Mouse (Mus musculus) liver, embryonic 13.5 days (tissue): ENCODE data around the gene Naa20. TPM values are rescaled to one million over a fixed set of nuclear protein-coding genes. Genes with fewer than 3 reads are reported as not detected.

Source experiments
- ATAC-seq: fragments of 200-750 bp; cut with Nextera tagmentation; 2 replicates; pipeline ENCODE4 v1.8.0; 2017; ENCODE audit warnings: low read depth, mild to moderate bottlenecking, moderate number of reproducible peaks, moderate library complexity
- DNase-seq: peaks from one replicate; pipeline ENCODE4 v3.0.0; 2022
- H3K27ac ChIP-seq: fragments of 300-500 bp; sonication (generic); 2 replicates; pipeline ENCODE4 v1.5.1; 2015; ENCODE audit warnings: moderate library complexity, mild to moderate bottlenecking, inconsistent platforms
- H3K27me3 ChIP-seq: fragments of 300-500 bp; sonication (generic); 2 replicates; pipeline ENCODE4 v1.6.1; 2015; ENCODE audit warnings: mild to moderate bottlenecking, inconsistent platforms
- H3K36me3 ChIP-seq: fragments of 300-500 bp; sonication (generic); 2 replicates; pipeline ENCODE4 v1.6.1; 2015; ENCODE audit warnings: mild to moderate bottlenecking, inconsistent platforms
- H3K4me1 ChIP-seq: fragments of 300-500 bp; sonication (generic); replicated peaks from 2 replicates; pipeline ENCODE4 v1.6.1; 2015; ENCODE audit warnings: inconsistent platforms
- H3K4me2 ChIP-seq: fragments of 300-500 bp; sonication (generic); 2 replicates; pipeline ENCODE4 v1.6.1; 2015; ENCODE audit warnings: inconsistent platforms, mild to moderate bottlenecking, moderate library complexity
- H3K4me3 ChIP-seq: fragments of 300-500 bp; sonication (generic); replicated peaks from 2 replicates; pipeline ENCODE4 v1.5.1; 2015; ENCODE audit warnings: mild to moderate bottlenecking, inconsistent platforms
- H3K9ac ChIP-seq: fragments of 300-500 bp; sonication (generic); 2 replicates; pipeline ENCODE4 v1.6.1; 2015; ENCODE audit warnings: mild to moderate bottlenecking, inconsistent platforms
- H3K9me3 ChIP-seq: fragments of 300-500 bp; sonication (generic); replicated peaks from 2 replicates; pipeline ENCODE4 v1.6.1; 2016; ENCODE audit warnings: inconsistent platforms
- WGBS: fragments of 180-500 bp; shearing (Covaris S2); methylation state at CpG from one replicate; pipeline ENCODE4 v1.1.7; 2015; ENCODE audit not compliant: insufficient replicate concordance; 5-methylcytosine and 5-hydroxymethylcytosine counted together
- polyA plus RNA-seq: library from polyadenylated mRNA; unstranded; fragments of >200 nt; fragmentation: Nextera tagmentation; extraction: Ambion mirVana; gene quantifications from 2 replicates; pipeline ENCODE4 v1.2.1, GENCODE M21; 2015

The Naa20 gene
- polyA plus RNA-seq, 1 experiment from 2014 or later = 76.7 TPM

GRCm38 (mm10) chr2:145871308-145871707 lies 30.6 kb upstream of the Naa20 start:
- WGBS = 74% methylated on average over 4 of the region's 4 CpGs
- no peaks in the 10 kb centered on the region for H3K4me1 ChIP-seq
- H3K36me3 ChIP-seq = no peaks in the 10 kb centered on the region
- H3K4me3 ChIP-seq = no peak overlapping the region
- DNase-seq (no peak), ATAC-seq (no peak)
- H3K27me3 ChIP-seq = no peaks in the 10 kb centered on the region
- no peaks in the 10 kb centered on the region for H3K9me3 ChIP-seq
- no peak overlapping the region for H3K4me2 ChIP-seq
- no peak overlapping the region for H3K9ac ChIP-seq
- H3K27ac ChIP-seq = no peak overlapping the region

DNA sequence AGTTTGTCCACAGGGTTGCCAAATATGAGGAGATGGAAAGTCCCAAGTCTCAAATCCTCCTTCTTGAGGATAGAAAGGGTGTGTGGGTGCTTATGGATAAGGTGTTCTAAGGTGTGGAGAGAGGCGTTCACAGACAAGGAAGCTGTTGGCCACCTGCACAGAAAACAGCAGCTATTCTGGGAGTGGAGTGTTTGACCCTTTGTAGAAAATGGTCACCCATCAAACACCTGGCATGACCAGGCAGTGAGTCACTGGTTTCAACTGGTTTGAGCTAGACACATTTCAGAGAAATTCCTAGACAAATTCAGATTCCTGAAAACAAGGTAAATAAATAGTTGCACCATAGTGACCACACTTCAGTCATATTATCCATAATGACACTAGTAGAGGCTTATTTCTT lies 29.8 kb upstream of the Naa20 start:
- H3K9ac ChIP-seq = no peak overlapping the region
- H3K9me3 ChIP-seq = no peaks in the 10 kb centered on the region
- ATAC-seq (no peak), DNase-seq (no peak)
- H3K4me2 ChIP-seq = no peak overlapping the region
- no peaks in the 10 kb centered on the region for H3K4me1 ChIP-seq
- H3K4me3 ChIP-seq = no peak overlapping the region
- H3K27me3 ChIP-seq = no peaks in the 10 kb centered on the region
- H3K36me3 ChIP-seq = no peaks in the 10 kb centered on the region
- 80% methylated on average over 1 of the region's 1 CpGs for WGBS
- no peak overlapping the region for H3K27ac ChIP-seq

DNA sequence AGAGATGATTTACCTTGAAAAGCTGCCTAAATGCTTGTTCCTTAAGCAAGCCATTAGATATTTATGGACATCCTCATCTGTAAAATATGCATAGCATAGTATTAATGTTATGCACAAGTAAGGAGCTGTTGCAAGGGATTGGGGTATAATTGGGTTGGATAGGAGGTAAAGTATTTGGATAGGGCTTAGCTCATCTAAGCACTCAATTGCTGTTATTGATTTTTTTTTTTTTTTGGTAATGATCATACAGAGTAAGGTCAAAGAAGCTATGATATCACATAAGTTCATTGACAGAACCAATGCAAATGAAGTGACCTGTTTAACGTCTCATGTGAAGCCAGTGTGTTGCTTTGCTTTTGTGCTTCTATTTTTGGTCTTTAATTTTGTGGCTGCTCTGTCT lies 27.9 kb upstream of the Naa20 start:
- 43% methylated on average over 1 of the region's 1 CpGs for WGBS

DNA sequence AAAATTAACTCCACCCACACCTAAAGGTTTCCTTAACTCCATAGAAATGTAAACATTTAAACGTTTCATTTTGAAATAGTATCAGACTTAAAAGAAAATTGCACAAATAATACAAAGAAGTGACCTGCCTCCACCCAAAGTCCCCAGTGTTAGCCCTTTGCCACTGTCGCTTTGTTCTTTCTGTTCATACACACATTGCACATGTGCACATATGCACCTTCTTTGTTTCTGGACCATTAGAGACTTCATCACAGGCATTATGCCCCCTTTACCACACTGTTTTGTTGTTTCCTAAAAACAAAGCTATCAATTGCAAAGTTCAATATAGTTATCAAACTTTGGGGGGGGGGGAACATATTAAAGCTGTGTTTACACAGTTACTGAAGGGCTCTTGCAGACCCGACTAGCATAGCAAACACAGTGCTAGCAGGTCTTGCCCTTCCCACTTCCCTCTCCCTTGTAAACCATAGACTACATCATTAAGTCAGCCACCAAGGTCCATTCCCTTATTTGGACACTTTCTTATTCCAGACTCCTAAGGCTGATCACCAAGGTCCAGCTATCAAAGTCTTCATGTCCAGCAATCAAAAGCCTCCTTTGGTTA lies 26.9 kb upstream of the Naa20 start:
- no peaks in the 10 kb centered on the region for H3K9me3 ChIP-seq
- no peaks in the 10 kb centered on the region for H3K36me3 ChIP-seq
- no peak overlapping the region for H3K27ac ChIP-seq
- H3K4me1 ChIP-seq = no peaks in the 10 kb centered on the region
- no peak overlapping the region for H3K4me2 ChIP-seq
- H3K4me3 ChIP-seq = no peak overlapping the region
- H3K9ac ChIP-seq = no peak overlapping the region
- WGBS = 50% methylated on average over 3 of the region's 3 CpGs
- ATAC-seq (no peak), DNase-seq (no peak)
- H3K27me3 ChIP-seq = no peaks in the 10 kb centered on the region

More for the DNA sequence above, 27.9 kb upstream of the Naa20 start:
- Histone ChIP-seq H3K9ac (no peak overlapping the region), H3K4me3 (no peak overlapping the region), H3K4me1 (no peaks in the 10 kb centered on the region), H3K36me3 (no peaks in the 10 kb centered on the region), H3K4me2 (no peak overlapping the region), H3K27ac (no peak overlapping the region), H3K27me3 (no peaks in the 10 kb centered on the region), H3K9me3 (no peaks in the 10 kb centered on the region)
- DNase-seq (no peak), ATAC-seq (no peak)

DNA sequence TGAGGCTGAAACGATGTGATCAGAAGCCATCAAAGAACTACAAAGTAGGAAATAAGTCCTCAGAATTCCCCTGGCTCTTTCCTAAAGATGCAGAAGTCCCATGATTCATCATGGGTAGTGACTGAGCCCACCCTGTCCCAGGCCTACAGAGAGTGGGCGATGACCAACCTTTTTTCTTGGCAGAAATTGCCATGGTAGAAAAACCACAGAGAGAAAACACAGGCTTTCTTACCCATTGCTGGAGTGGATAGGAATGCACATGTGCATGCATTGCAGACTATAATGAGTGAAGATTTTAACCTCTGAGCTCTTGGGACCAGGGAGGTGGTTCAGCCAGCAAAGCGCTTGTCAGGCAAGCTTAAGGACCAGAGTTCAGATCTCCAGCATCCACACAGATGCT lies 24.7 kb upstream of the Naa20 start:
- no peak for ATAC-seq
- H3K36me3 ChIP-seq = no peaks in the 10 kb centered on the region
- 76% methylated on average over 3 of the region's 3 CpGs for WGBS
- no peak overlapping the region for H3K4me2 ChIP-seq
- no peak overlapping the region for H3K27ac ChIP-seq
- H3K4me1 ChIP-seq = no peaks in the 10 kb centered on the region
- H3K4me3 ChIP-seq = no peak overlapping the region
- DNase-seq = no peak
- H3K27me3 ChIP-seq = no peaks in the 10 kb centered on the region
- H3K9me3 ChIP-seq = no peaks in the 10 kb centered on the region; the same call in 1 of the 2 replicates
- H3K9ac ChIP-seq = no peak overlapping the region

DNA sequence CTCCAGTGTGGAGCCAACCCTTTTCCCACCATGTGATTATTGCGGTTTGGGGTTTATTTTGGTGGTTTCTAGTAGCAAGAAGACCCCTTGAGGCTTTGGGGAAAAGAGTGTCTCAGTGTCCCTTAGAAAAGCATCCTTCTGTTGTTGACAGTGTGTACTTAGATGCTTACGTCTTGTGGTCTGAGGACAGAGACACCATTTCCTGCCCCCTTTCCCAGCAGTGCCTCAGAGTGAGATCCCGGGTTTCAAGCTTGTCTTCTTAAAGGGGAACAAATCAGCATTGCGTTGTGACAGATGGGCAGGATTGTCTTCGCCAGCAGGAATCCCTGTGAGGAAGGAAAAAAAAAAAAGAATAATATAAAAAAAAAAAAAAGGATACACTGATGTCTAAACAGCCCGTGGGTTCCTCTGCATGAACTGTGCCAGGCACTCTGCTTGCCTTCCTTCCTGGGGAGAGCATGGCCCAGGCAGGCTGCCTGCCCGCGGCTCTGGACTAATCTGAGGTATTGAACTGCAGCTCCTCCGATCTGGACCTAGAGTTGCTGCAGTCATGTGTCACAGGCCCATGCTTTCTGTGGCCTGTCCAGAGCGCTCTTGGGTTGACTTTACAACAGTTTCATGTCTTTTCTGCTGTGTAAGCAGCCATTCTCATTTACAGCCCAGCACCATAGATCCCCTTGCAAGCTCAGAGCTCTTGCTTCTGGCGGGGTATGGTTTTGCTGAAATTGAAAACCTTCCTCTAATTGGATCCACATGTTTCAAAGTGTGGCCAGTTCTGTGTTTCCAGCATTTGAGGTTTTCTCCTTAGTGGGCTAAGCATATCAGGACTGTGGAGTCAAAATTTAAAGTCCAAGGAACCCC lies 20.8 kb upstream of the Naa20 start:
- no peaks in the 10 kb centered on the region for H3K36me3 ChIP-seq
- H3K4me2 ChIP-seq = no peak overlapping the region
- peaks cover 15% of the 10 kb centered on the region; the same call in 1 of the 2 replicates for H3K4me1 ChIP-seq
- H3K9me3 ChIP-seq = no peaks in the 10 kb centered on the region; the same call in 1 of the 2 replicates
- WGBS = 45% methylated on average over 11 of the region's 11 CpGs
- H3K9ac ChIP-seq = no peak overlapping the region
- no peak overlapping the region for H3K27ac ChIP-seq
- ATAC-seq = no peak
- H3K27me3 ChIP-seq = no peaks in the 10 kb centered on the region
- no peak for DNase-seq
- H3K4me3 ChIP-seq = no peak overlapping the region

DNA sequence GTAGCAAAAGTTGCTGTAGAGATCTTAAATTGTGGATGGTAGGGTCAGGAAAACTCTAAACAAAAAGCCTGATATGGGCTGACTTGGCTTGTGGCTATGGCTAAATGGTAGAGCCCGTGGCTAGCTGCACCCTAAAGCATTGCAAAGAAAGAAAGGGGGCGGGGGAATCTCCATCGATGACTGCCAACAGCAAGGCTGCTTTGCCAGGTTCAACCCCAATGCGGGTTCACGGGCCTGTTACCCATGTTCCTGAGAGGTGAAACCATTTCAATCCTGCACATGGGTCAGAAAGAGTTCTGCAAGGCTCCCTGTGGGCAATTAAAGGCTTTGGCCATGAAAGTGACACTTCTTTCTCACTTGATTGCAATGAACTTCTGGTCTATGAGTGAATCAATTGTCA lies 20.0 kb upstream of the Naa20 start:
- Histone ChIP-seq H3K36me3 (no peaks in the 10 kb centered on the region), H3K9ac (no peak overlapping the region), H3K27ac (no peak overlapping the region), H3K27me3 (no peaks in the 10 kb centered on the region), H3K4me3 (no peak overlapping the region), H3K9me3 (no peaks in the 10 kb centered on the region; the same call in 1 of the 2 replicates), H3K4me2 (no peak overlapping the region), H3K4me1 (peaks cover 15% of the 10 kb centered on the region; the same call in 1 of the 2 replicates)
- ATAC-seq (no peak), DNase-seq (no peak)
- WGBS = 71% methylated on average over 5 of the region's 5 CpGs

DNA sequence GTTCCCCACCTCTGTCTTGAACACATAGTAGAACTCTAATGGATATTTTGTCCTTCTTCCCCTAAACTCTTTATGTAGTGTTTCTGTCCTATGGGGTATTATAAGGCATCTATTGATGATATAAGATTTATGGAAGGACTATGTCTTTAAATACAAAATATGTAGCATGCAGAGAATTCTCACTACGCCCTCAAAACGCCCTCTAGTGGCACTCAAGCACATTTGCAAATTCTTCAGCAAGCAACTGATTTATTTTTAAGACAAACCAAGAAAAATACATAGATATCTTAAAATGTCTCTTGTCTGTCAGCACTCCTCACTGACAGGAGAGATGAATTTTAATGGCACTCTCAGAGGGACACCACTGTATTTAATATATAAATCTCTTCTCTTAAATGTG lies 19.5 kb upstream of the Naa20 start:
- no peak for ATAC-seq
- no peak for DNase-seq
- Histone ChIP-seq H3K27me3 (no peaks in the 10 kb centered on the region), H3K9me3 (no peaks in the 10 kb centered on the region; the same call in 1 of the 2 replicates), H3K36me3 (no peaks in the 10 kb centered on the region), H3K4me2 (no peak overlapping the region), H3K4me3 (no peak overlapping the region), H3K9ac (no peak overlapping the region), H3K27ac (no peak overlapping the region), H3K4me1 (peaks cover 15% of the 10 kb centered on the region; the same call in 1 of the 2 replicates)
- 10% methylated on average over 2 of the region's 2 CpGs for WGBS

GRCm38 (mm10) chr2:145884036-145884912 lies 17.6 kb upstream of the Naa20 start:
- Histone ChIP-seq H3K27ac (peak overlapping the region; percentile 39), H3K27me3 (no peaks in the 10 kb centered on the region), H3K36me3 (no peaks in the 10 kb centered on the region), H3K9me3 (no peaks in the 10 kb centered on the region; the same call in 1 of the 2 replicates), H3K9ac (no peak overlapping the region), H3K4me1 (peaks cover 15% of the 10 kb centered on the region; the same call in 1 of the 2 replicates), H3K4me3 (no peak overlapping the region), H3K4me2 (no peak overlapping the region)
- DNase-seq = no peak
- ATAC-seq = no peak
- WGBS = 22% methylated on average over 17 of the region's 17 CpGs

- 54% methylated on average over 14 of the region's 14 CpGs for WGBS
- H3K27me3 ChIP-seq = no peaks in the 10 kb centered on the region
- H3K27ac ChIP-seq = peak overlapping the region; percentile 39; the same call in 1 of the 2 replicates
- H3K4me1 ChIP-seq = peaks cover 15% of the 10 kb centered on the region; the same call in 1 of the 2 replicates
- H3K4me3 ChIP-seq = no peak overlapping the region
- ATAC-seq (no peak), DNase-seq (no peak)
- H3K36me3 ChIP-seq = no peaks in the 10 kb centered on the region
- no peak overlapping the region for H3K4me2 ChIP-seq
- H3K9ac ChIP-seq = no peak overlapping the region
- no peaks in the 10 kb centered on the region; the same call in 1 of the 2 replicates for H3K9me3 ChIP-seq
These were observed 16.8 kb upstream of the Naa20 start for GRCm38 (mm10) chr2:145884913-145885785.
